Mouse (Mus musculus) heart, embryonic 13.5 days (tissue): ENCODE results near the gene Prpf19. TPM values are rescaled to one million over a fixed set of nuclear protein-coding genes. Genes with fewer than 3 reads are reported as not detected.

Source experiments
- ATAC-seq: fragments of 200-750 bp; cut with Nextera tagmentation; 2 replicates; pipeline ENCODE4 v1.8.0; 2017; ENCODE audit warnings: moderate TSS enrichment; ENCODE audit not compliant: insufficient number of reproducible peaks, low FRiP score, low TSS enrichment; ENCODE audit errors: extremely low read depth
- H3K27ac ChIP-seq: fragments of 300-500 bp; sonication (generic); replicated peaks from 2 replicates; pipeline ENCODE4 v1.5.1; 2015; ENCODE audit warnings: moderate library complexity, mild to moderate bottlenecking, inconsistent platforms
- H3K27me3 ChIP-seq: fragments of 300-500 bp; sonication (generic); replicated peaks from 2 replicates; pipeline ENCODE4 v1.6.1; 2015; ENCODE audit warnings: mild to moderate bottlenecking, inconsistent platforms
- H3K36me3 ChIP-seq: fragments of 300-500 bp; sonication (generic); 2 replicates; pipeline ENCODE4 v1.6.1; 2015; ENCODE audit warnings: mild to moderate bottlenecking, inconsistent platforms
- H3K4me1 ChIP-seq: fragments of 300-500 bp; sonication (generic); 2 replicates; pipeline ENCODE4 v1.6.1; 2015; ENCODE audit warnings: inconsistent platforms
- H3K4me2 ChIP-seq: fragments of 300-500 bp; sonication (generic); 2 replicates; pipeline ENCODE4 v1.6.1; 2015; ENCODE audit warnings: inconsistent platforms, mild to moderate bottlenecking, moderate library complexity
- H3K4me3 ChIP-seq: fragments of 300-500 bp; sonication (generic); 2 replicates; pipeline ENCODE4 v1.5.1; 2015; ENCODE audit warnings: moderate library complexity, mild to moderate bottlenecking, inconsistent platforms
- H3K9ac ChIP-seq: fragments of 300-500 bp; sonication (generic); 2 replicates; pipeline ENCODE4 v1.6.1; 2015; ENCODE audit warnings: inconsistent platforms, mild to moderate bottlenecking, moderate library complexity
- H3K9me3 ChIP-seq: fragments of 300-500 bp; sonication (generic); 2 replicates; pipeline ENCODE4 v1.6.1; 2016; ENCODE audit warnings: inconsistent platforms
- WGBS: fragments of 180-500 bp; shearing (Covaris S2); methylation state at CpG from one replicate; pipeline ENCODE4 v1.1.7; 2015; ENCODE audit warnings: mixed read lengths; 5-methylcytosine and 5-hydroxymethylcytosine counted together
- polyA plus RNA-seq: library from polyadenylated mRNA; unstranded; fragments of >200 nt; fragmentation: Nextera tagmentation; extraction: Ambion mirVana; gene quantifications from 2 replicates; pipeline ENCODE4 v1.2.1, GENCODE M21; 2015

Gene Prpf19
- 30.3 TPM in 2 replicates for polyA plus RNA-seq

DNA sequence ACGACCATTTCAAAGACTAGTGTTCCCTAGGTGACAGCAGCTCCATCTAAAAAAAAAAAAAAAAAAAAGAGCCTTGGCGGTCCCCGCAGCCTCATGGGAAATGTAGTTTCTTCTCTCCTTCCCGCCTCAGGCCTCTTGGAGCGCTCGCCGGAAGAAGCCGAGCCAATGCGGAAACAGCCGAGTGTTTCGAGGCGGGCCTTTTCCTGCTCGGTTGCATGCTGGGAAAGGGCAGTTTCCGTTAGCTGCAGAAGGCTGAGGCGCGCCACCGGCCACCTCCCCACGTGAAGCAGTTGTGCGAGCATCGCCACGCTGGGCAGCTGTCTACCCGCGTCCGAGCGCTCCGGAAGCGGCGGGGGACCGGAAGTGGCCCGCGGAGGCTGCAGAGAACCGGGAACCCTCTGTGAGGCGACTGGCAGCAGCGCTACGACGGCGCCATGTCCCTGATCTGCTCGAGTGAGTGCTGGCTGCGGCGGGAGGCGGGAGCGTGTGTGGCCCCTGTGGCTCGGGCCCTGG, at the start of gene Prpf19:
Gene Prpf19, plus strand, starts transcription at position 216 of the 513 bp plus-strand sequence.
- Histone ChIP-seq H3K4me2 (peak within 1 kb of the TSS; percentile 76), H3K4me3 (peak within 1 kb of the TSS; percentile 94), H3K36me3 (peaks cover 28% of the 10 kb centered on the region), H3K9ac (peak within 1 kb of the TSS; percentile 96), H3K4me1 (peaks cover 32% of the 10 kb centered on the region), H3K9me3 (no peaks in the 10 kb centered on the region), H3K27ac (peak within 1 kb of the TSS; percentile 96), H3K27me3 (no peaks in the 10 kb centered on the region)
- peak; percentile 92 for ATAC-seq
- WGBS = under 1% methylated on average over 43 of the region's 43 CpGs

DNA sequence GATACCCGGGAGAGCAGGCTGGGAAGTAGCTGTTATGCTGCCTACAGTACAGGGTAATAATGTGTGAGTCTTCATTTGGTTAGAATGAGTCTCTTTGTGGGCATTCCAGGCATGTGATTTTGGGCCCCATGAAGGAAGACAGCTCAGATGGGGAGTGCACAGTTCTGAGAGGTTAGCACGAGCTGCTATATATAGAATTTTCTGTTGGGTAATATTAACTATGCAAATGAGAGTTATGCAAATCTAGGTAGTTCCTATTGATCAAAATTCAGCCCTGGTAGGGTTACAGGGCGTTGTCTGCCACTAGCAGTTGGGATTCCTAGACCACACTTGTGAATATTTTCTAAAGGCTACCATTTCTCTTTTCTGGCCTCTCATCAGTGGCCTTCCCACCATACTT, 49.6 kb upstream of the Prpf19 start:
- 73% methylated on average over 3 of the region's 3 CpGs for WGBS
- Histone ChIP-seq H3K9ac (no peak overlapping the region), H3K27me3 (peaks cover 11% of the 10 kb centered on the region; the same call in 1 of the 2 replicates), H3K4me3 (no peak overlapping the region), H3K4me1 (peaks cover 16% of the 10 kb centered on the region), H3K27ac (no peak overlapping the region), H3K9me3 (no peaks in the 10 kb centered on the region), H3K36me3 (no peaks in the 10 kb centered on the region), H3K4me2 (no peak overlapping the region)
- no peak for ATAC-seq

DNA sequence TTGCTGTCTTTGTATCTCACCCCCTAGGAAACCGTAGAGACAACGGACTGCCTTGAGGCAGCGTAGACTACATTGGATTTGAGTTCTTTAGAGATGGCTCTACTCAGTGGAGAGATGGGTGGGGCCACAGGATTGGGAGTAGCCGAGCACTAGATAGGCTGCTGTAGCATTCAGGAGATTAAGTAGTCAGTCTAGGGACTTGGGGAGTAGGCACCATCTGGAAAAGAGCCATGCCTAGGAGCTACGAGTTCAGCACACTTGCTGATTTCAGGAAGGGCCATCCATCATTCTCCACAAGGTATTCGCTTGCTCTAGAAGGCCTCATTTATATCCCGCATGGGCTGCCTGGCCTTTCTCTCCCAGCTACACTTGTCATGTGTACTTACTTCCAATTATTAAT, 48.9 kb upstream of the Prpf19 start:
- no peak overlapping the region for H3K27ac ChIP-seq
- no peak overlapping the region for H3K4me3 ChIP-seq
- peaks cover 16% of the 10 kb centered on the region for H3K4me1 ChIP-seq
- H3K4me2 ChIP-seq = no peak overlapping the region
- no peak overlapping the region for H3K9ac ChIP-seq
- H3K36me3 ChIP-seq = no peaks in the 10 kb centered on the region
- WGBS = 64% methylated on average over 7 of the region's 7 CpGs
- peaks cover 11% of the 10 kb centered on the region; the same call in 1 of the 2 replicates for H3K27me3 ChIP-seq
- no peak for ATAC-seq
- no peaks in the 10 kb centered on the region for H3K9me3 ChIP-seq

DNA sequence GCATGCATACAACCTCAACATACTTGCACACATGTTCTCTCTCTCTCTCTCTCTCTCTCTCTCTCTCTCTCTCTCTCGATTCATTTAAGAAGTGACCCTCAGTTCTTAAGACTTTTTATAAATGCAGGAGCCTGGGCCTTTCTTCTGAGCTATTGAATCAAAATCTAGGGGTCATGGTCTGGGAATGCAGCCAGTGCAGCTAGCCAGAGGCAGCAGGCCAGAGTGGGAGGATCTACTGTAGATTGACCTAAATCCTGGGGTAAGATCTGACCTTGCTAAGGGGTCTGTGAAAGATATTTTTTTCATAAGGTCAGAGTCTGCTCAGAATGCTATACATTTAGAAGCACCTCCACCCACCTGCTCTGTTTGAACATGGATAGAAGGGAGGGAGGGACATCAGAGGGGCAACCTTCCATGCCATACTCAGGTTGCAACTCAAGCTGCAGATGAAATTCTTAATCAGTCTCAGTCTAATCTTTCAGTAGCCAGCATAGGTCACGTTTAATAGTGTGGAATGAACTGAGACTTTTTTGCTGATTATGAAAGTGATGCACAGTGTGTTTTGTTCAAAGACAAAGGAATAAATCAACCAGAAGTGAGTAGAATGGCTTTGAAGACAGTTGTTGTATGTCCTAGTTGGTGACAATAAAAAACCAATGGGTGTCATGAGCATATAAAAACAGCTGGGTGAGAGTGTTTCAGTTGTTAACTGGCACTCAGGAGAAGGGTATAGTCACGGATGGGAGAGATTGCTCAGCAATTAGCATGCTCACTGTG, 47.5 kb upstream of the Prpf19 start:
- WGBS = 38% methylated on average over 3 of the region's 3 CpGs
- no peak overlapping the region for H3K4me3 ChIP-seq
- peaks cover 12% of the 10 kb centered on the region for H3K4me1 ChIP-seq
- peaks cover 11% of the 10 kb centered on the region; the same call in 1 of the 2 replicates for H3K27me3 ChIP-seq
- ATAC-seq = no peak
- no peak overlapping the region; the same call in 1 of the 2 replicates for H3K9ac ChIP-seq
- no peaks in the 10 kb centered on the region for H3K36me3 ChIP-seq
- no peak overlapping the region for H3K4me2 ChIP-seq
- H3K9me3 ChIP-seq = no peaks in the 10 kb centered on the region
- no peak overlapping the region for H3K27ac ChIP-seq

DNA sequence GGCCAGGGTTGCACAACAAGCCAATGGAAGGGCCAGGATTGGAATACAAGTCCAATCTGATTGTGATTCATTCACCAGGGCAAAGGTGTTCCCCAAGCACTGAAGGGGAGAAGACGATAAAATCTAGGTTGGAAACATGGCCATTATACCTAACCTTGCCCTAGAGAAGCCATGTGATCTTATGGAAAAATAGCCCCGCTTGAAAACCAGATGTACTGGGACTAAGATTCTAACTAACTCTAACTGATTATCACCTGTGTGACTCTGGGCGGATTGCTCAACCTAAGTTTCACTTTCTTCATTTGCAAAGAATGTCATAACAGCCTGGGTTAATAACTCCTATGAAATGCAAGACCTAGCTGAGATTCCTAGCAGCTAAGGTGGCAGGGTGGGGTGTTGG, 39.6 kb upstream of the Prpf19 start:
- Histone ChIP-seq H3K4me2 (no peak overlapping the region), H3K27me3 (no peaks in the 10 kb centered on the region), H3K36me3 (peaks cover 41% of the 10 kb centered on the region), H3K4me3 (no peak overlapping the region), H3K9me3 (no peaks in the 10 kb centered on the region), H3K4me1 (no peaks in the 10 kb centered on the region), H3K9ac (no peak overlapping the region), H3K27ac (no peak overlapping the region)
- 77% methylated on average over 3 of the region's 3 CpGs for WGBS
- no peak for ATAC-seq

DNA sequence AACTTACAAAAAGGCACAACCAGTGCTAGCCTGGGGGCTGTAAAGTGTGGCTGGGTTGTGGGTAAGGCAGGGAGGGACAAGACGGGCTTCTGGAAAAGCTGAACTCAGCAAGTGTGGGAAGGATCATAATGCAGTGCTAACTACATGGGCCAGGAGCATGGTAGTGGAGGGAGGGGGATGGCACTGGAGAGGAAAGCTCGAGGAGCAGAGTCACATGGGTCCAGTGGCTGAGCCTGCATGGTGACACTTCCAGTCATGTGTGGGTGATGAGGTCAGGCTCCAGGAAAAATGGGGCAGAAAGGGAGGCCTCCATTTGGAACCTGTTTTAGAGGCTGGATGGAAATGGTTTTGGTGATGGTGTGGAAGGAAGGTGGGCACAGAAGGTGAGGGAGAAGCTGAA, 38.5 kb upstream of the Prpf19 start:
- WGBS = 42% methylated on average over 2 of the region's 2 CpGs
- Histone ChIP-seq H3K4me2 (no peak overlapping the region), H3K9me3 (no peaks in the 10 kb centered on the region), H3K27ac (no peak overlapping the region), H3K9ac (no peak overlapping the region), H3K4me3 (no peak overlapping the region), H3K27me3 (no peaks in the 10 kb centered on the region), H3K4me1 (no peaks in the 10 kb centered on the region), H3K36me3 (peaks cover 52% of the 10 kb centered on the region)
- ATAC-seq = peak; percentile 20; the same call in 1 of the 2 replicates

DNA sequence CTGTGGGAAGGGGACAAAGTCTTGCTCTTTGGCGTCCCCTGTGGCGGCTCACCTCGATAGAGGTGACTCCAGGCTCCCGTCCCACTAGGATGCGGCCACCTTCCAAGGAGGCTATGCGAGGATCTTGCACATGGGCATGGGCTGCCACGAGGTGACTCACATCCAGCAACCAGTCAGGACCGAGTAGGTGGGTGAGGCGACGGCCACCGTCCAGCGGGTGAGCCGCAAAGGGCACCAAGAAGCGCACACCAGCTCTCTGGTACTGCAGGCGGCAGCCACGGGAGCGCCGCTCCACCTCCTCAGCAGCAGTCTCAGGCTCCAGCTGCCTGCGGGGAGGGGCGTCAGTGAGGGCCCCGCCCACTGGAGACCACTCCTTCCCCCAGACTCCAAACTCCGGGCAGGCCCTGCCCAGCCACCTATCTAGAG, 34.9 kb upstream of the Prpf19 start:
- H3K9me3 ChIP-seq = no peaks in the 10 kb centered on the region
- no peaks in the 10 kb centered on the region for H3K27me3 ChIP-seq
- H3K4me1 ChIP-seq = no peaks in the 10 kb centered on the region
- H3K9ac ChIP-seq = peak overlapping the region; percentile 28; the same call in 1 of the 2 replicates
- peaks cover 87% of the 10 kb centered on the region for H3K36me3 ChIP-seq
- 36% methylated on average over 22 of the region's 22 CpGs for WGBS
- no peak overlapping the region for H3K27ac ChIP-seq
- no peak overlapping the region for H3K4me2 ChIP-seq
- no peak overlapping the region for H3K4me3 ChIP-seq
- no peak for ATAC-seq

DNA sequence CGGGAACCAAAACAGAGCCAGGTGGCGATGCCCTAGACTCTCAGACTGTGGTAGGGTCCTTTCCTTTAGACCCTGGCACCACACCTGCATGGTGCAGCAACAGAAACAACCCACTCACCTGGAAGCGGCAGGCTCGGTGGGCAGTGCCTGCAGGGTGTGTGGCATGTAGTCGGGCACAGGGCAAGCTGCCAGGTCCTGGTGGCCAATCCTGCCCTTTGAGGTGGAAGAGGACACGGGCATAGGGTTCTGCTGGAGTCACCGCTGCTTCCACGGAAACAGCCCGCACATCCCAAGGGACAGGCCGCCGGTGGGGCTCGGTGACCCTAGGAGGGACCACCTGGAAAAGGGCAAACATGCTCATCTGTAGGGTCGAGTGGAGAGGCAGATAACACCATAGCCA, 28.7 kb upstream of the Prpf19 start:
- ATAC-seq = no peak
- 88% methylated on average over 13 of the region's 13 CpGs for WGBS
- Histone ChIP-seq H3K36me3 (peaks cover 62% of the 10 kb centered on the region), H3K27ac (no peak overlapping the region), H3K9ac (no peak overlapping the region), H3K4me1 (peaks cover 24% of the 10 kb centered on the region), H3K27me3 (no peaks in the 10 kb centered on the region), H3K4me2 (no peak overlapping the region), H3K4me3 (no peak overlapping the region), H3K9me3 (no peaks in the 10 kb centered on the region)

DNA sequence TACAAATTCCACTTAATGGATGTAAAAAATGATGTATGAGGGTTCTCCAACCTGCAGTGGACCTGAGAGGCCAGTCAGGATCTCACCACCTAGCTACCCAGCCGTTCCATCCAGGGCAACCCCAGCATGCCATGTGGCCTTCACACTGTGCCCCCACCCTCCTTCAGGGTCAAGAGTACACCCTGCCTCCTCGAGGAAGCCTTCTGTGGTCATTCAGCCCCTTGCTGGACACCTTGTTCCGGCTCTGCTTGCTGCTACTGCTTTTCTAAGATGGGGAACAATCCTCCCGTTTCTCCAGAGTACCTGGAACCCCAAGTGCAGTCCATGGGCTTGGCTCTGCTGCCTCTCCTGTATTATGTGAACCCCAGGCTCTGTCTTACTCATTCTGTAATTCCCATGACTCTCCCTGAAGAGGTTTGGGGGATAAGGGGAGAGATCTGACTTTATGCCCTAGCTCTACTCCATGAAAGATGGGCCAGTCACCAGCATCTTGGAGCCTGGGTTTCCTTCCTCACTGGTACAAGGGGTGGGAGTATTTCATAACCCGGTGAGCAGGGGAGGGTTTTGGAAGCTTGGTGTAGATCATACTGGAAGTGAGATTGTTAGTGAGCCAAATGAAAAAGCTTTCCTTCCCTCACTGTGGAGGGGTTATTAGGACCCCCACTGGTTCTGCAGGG, 26.9 kb upstream of the Prpf19 start:
- Histone ChIP-seq H3K4me2 (peak overlapping the region; percentile 81), H3K4me3 (peak overlapping the region; percentile 86), H3K27ac (no peak overlapping the region), H3K27me3 (no peaks in the 10 kb centered on the region), H3K36me3 (peaks cover 62% of the 10 kb centered on the region), H3K9ac (peak overlapping the region; percentile 94), H3K4me1 (peaks cover 24% of the 10 kb centered on the region), H3K9me3 (no peaks in the 10 kb centered on the region)
- 45% methylated on average over 5 of the region's 5 CpGs for WGBS
- ATAC-seq = no peak

DNA sequence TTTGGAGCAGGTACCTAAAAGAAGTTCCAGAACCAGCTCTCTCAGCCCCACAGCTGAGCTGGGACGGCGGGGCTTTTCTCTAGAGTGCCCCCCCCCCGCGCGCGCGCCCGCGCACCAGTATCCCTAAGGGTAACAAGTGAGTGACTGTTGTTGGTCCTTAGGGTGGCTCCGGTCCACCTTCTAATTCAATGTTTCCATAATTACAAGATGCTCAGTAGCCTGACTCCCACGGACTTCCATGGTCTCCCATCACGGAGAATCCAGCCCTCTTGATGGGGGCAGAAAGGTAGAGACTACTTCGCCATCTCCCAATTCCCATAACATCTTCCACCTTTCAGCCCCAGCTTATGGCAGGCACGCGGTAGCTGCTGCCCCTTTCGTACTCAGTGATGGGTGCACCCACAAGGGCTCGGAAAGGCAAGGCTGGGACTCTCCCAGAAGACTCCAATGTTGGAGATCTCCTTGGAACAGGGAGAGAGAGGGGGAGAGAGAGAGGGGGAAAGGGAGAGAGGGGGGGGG, 26.3 kb upstream of the Prpf19 start:
- Histone ChIP-seq H3K9me3 (no peaks in the 10 kb centered on the region), H3K4me2 (peak overlapping the region; percentile 81), H3K36me3 (peaks cover 62% of the 10 kb centered on the region), H3K4me1 (peaks cover 24% of the 10 kb centered on the region), H3K27ac (no peak overlapping the region), H3K9ac (peak overlapping the region; percentile 94), H3K27me3 (no peaks in the 10 kb centered on the region), H3K4me3 (peak overlapping the region; percentile 86)
- no peak for ATAC-seq
- WGBS = under 1% methylated on average over 17 of the region's 17 CpGs

DNA sequence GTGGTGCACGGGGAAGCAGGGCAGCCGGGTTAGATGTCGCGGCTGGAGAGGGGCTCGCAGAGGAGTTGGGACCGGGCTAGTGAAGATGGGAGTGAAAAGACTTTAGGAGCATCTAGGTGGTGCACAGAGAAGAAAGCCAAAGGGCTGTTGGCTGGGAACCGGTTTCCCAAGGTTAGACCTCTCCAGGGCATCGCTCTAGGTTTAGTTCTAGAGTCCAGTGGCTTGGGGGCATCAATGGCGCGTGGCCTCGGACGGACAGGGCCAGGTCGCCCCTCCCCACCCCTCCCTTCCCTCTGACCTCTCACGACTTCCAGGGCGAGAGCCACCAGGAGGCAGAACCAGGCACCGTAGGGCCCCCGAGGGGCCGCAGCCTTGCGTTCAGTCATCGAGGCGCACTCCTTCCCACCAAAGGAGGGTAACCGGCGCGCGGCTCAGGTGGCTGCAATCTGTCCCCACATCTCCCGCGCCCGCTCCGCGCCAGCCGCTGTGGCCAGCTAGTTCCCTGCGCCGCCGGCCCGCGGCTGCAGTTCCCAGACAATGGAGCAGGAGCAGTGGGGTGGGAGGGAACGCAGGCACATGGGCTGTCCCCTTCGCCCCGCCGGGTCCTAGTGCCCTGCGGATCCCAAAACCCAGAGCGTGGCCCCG, 25.7 kb upstream of the Prpf19 start:
- H3K4me3 ChIP-seq = peak overlapping the region; percentile 86
- H3K27ac ChIP-seq = peak overlapping the region; percentile 69
- peak; percentile 73; the same call in 1 of the 2 replicates for ATAC-seq
- peaks cover 24% of the 10 kb centered on the region for H3K4me1 ChIP-seq
- WGBS = under 1% methylated on average over 42 of the region's 43 CpGs
- peak overlapping the region; percentile 81 for H3K4me2 ChIP-seq
- no peaks in the 10 kb centered on the region for H3K9me3 ChIP-seq
- H3K27me3 ChIP-seq = no peaks in the 10 kb centered on the region
- H3K36me3 ChIP-seq = peaks cover 62% of the 10 kb centered on the region
- peak overlapping the region; percentile 94 for H3K9ac ChIP-seq
